Mouse (Mus musculus) erythroblast, embryonic 14.5 days (primary cell): ENCODE measurements around the gene Myh11. TPM values are rescaled to one million over a fixed set of nuclear protein-coding genes. Genes with fewer than 3 reads are reported as not detected.
"Not testable (repeated sequence)": the region's sequence is repeated elsewhere in the genome, so short reads cannot be mapped to it uniquely, and the experiment has no call there.

ENCODE experiments used
- H3K27me3 ChIP-seq: 2 replicates; pipeline ENCODE4 v1.6.1; 2012; ENCODE audit warnings: inconsistent platforms; ENCODE audit not compliant: control insufficient read depth
- H3K36me3 ChIP-seq: 2 replicates; pipeline ENCODE4 v1.6.1; 2012; ENCODE audit warnings: mild to moderate bottlenecking, inconsistent platforms; ENCODE audit not compliant: control insufficient read depth
- H3K4me1 ChIP-seq: 2 replicates; pipeline ENCODE4 v1.6.1; 2012; ENCODE audit warnings: inconsistent platforms; ENCODE audit not compliant: control insufficient read depth
- H3K4me3 ChIP-seq: replicated peaks from 2 replicates; pipeline ENCODE3; 2012; ENCODE audit warnings: moderate library complexity, mild to moderate bottlenecking, inconsistent platforms
- H3K9me3 ChIP-seq: 2 replicates; pipeline ENCODE4 v1.6.1; 2012; ENCODE audit warnings: low read length, inconsistent platforms, mixed read lengths; ENCODE audit not compliant: control insufficient read depth
- GATA1 ChIP-seq: IDR thresholded peaks from 2 replicates; pipeline ENCODE4 v1.6.1; 2012; ENCODE audit warnings: low read length, inconsistent platforms, mixed read lengths
- TAL1 ChIP-seq: IDR thresholded peaks from 3 replicates; pipeline ENCODE4 v1.6.1; 2012; ENCODE audit warnings: low read length, inconsistent platforms, mixed read lengths
- polyA plus RNA-seq: library from polyadenylated mRNA; stranded (reverse); fragments of >175 nt; gene quantifications from 2 replicates; pipeline ENCODE4 v1.2.3, GENCODE M21; 2012

The Myh11 gene
- polyA plus RNA-seq, 1 experiment: 0.01 TPM

GRCm38 (mm10) chr16:14158936-14159745 lies 132.0 kb downstream of the Myh11 start:
- Histone ChIP-seq H3K4me3 (peak overlapping the region; percentile 95), H3K36me3 (peaks cover 13% of the 10 kb centered on the region), H3K27me3 (no peaks in the 10 kb centered on the region), H3K4me1 (peaks cover 52% of the 10 kb centered on the region), H3K9me3 (no peaks in the 10 kb centered on the region)
- no peak for TF ChIP-seq TAL1
- no peak for TF ChIP-seq GATA1

GRCm38 (mm10) chr16:14158536-14158935 lies 132.6 kb downstream of the Myh11 start:
- H3K4me1 ChIP-seq: peaks cover 48% of the 10 kb centered on the region
- H3K9me3 ChIP-seq: no peaks in the 10 kb centered on the region
- TF ChIP-seq GATA1 (no peak), TAL1 (no peak)
- peak overlapping the region; percentile 95 for H3K4me3 ChIP-seq
- H3K36me3 ChIP-seq: peaks cover 18% of the 10 kb centered on the region
- H3K27me3 ChIP-seq: no peaks in the 10 kb centered on the region

- H3K9me3 ChIP-seq: no peaks in the 10 kb centered on the region
- no peak overlapping the region for H3K4me3 ChIP-seq
- TF ChIP-seq GATA1 (no peak), TAL1 (no peak)
- peaks cover 40% of the 10 kb centered on the region for H3K36me3 ChIP-seq
- no peaks in the 10 kb centered on the region for H3K27me3 ChIP-seq
- peaks cover 35% of the 10 kb centered on the region for H3K4me1 ChIP-seq
Measured at GRCm38 (mm10) chr16:14156312-14156711, 134.9 kb downstream of the Myh11 start.

GRCm38 (mm10) chr16:14155638-14156037 lies 135.5 kb downstream of the Myh11 start:
- not testable (repeated sequence) for H3K9me3 ChIP-seq, H3K27me3 ChIP-seq, H3K4me3 ChIP-seq
- peaks cover 47% of the 10 kb centered on the region for H3K36me3 ChIP-seq
- peaks cover 35% of the 10 kb centered on the region for H3K4me1 ChIP-seq

GRCm38 (mm10) chr16:14151718-14152117 lies 139.5 kb downstream of the Myh11 start:
- Histone ChIP-seq H3K9me3 (no peaks in the 10 kb centered on the region), H3K4me1 (peaks cover 6% of the 10 kb centered on the region; the same call in 1 of the 2 replicates), H3K27me3 (no peaks in the 10 kb centered on the region), H3K36me3 (peaks cover 79% of the 10 kb centered on the region), H3K4me3 (no peak overlapping the region)
- TF ChIP-seq TAL1: no peak
- no peak for TF ChIP-seq GATA1

- peaks cover 3% of the 10 kb centered on the region; the same call in 1 of the 2 replicates for H3K4me1 ChIP-seq
- TF ChIP-seq TAL1 (no peak), GATA1 (no peak)
- H3K9me3 ChIP-seq: no peaks in the 10 kb centered on the region
- H3K36me3 ChIP-seq: peaks cover 95% of the 10 kb centered on the region
- no peak overlapping the region for H3K4me3 ChIP-seq
- H3K27me3 ChIP-seq: no peaks in the 10 kb centered on the region
Measured at GRCm38 (mm10) chr16:14147712-14148111, 143.5 kb downstream of the Myh11 start.

Other genes starting within 250 kb of the Myh11 start
- gene Nde1, start 128.1 kb downstream of the Myh11 start, polyA plus RNA-seq: 7.2 and 8.9 TPM in 2 replicates
- gene Marf1, start 128.0 kb downstream of the Myh11 start, polyA plus RNA-seq: 0.17 TPM in 2 replicates
- 0.60 and 1.2 TPM in 2 replicates for gene Fopnl, start 26.0 kb upstream of the Myh11 start, polyA plus RNA-seq
- 0.04 and 0.06 TPM in 2 replicates for gene Abcc1, start 70.2 kb upstream of the Myh11 start, polyA plus RNA-seq